Mouse (Mus musculus) embryonic facial prominence, embryonic 12.5 days (tissue): Measurements from ENCODE around the gene Dennd5b. TPM values are rescaled to one million over a fixed set of nuclear protein-coding genes. Genes with fewer than 3 reads are reported as not detected.

Experiments used
- ATAC-seq: fragments of 200-750 bp; cut with Nextera tagmentation; 2 replicates; pipeline ENCODE4 v1.8.0; 2017; ENCODE audit not compliant: insufficient number of reproducible peaks, insufficient read depth, low FRiP score, low TSS enrichment
- H3K27ac ChIP-seq: fragments of 300-500 bp; sonication (generic); 2 replicates; pipeline ENCODE4 v1.5.1; 2016; ENCODE audit warnings: mild to moderate bottlenecking
- H3K27me3 ChIP-seq: fragments of 300-500 bp; sonication (generic); 2 replicates; pipeline ENCODE4 v1.6.1; 2016; ENCODE audit warnings: mild to moderate bottlenecking, moderate library complexity
- H3K36me3 ChIP-seq: fragments of 300-500 bp; sonication (generic); 2 replicates; pipeline ENCODE4 v1.6.1; 2016; ENCODE audit warnings: mild to moderate bottlenecking
- H3K4me1 ChIP-seq: fragments of 300-500 bp; sonication (generic); 2 replicates; pipeline ENCODE4 v1.6.1; 2016
- H3K4me2 ChIP-seq: fragments of 300-500 bp; sonication (generic); replicated peaks from 2 replicates; pipeline ENCODE4 v1.6.1; 2016; ENCODE audit warnings: mild to moderate bottlenecking, moderate library complexity
- H3K4me3 ChIP-seq: fragments of 300-500 bp; sonication (generic); 2 replicates; pipeline ENCODE4 v1.5.1; 2016; ENCODE audit warnings: mild to moderate bottlenecking
- H3K9ac ChIP-seq: fragments of 300-500 bp; sonication (generic); 2 replicates; pipeline ENCODE4 v1.6.1; 2016; ENCODE audit warnings: mild to moderate bottlenecking, moderate library complexity
- H3K9me3 ChIP-seq: fragments of 300-500 bp; sonication (generic); 2 replicates; pipeline ENCODE4 v1.6.1; 2016; ENCODE audit warnings: mild to moderate bottlenecking, moderate library complexity
- WGBS: fragments of 180-500 bp; shearing (Covaris S2); methylation state at CpG from one replicate; pipeline ENCODE4 v1.1.7; 2016; 5-methylcytosine and 5-hydroxymethylcytosine counted together
- polyA plus RNA-seq: library from polyadenylated mRNA; unstranded; fragments of >200 nt; fragmentation: Nextera tagmentation; extraction: Ambion mirVana; gene quantifications from 2 replicates; pipeline ENCODE4 v1.2.1, GENCODE M21; 2016

The Dennd5b gene
- polyA plus RNA-seq, 1 experiment from 2014 or later = 8.1 TPM

- H3K4me1 ChIP-seq = no peaks in the 10 kb centered on the region; the same call in 1 of the 2 replicates
- no peak overlapping the region for H3K4me3 ChIP-seq
- no peaks in the 10 kb centered on the region for H3K27me3 ChIP-seq
- H3K4me2 ChIP-seq = no peak overlapping the region
- H3K36me3 ChIP-seq = no peaks in the 10 kb centered on the region
- H3K9ac ChIP-seq = no peak overlapping the region
- H3K27ac ChIP-seq = no peak overlapping the region
- no peak for ATAC-seq
- H3K9me3 ChIP-seq = no peaks in the 10 kb centered on the region
These were observed 2.5 kb downstream of the Dennd5b start for GRCm38 (mm10) chr6:149098993-149099392.

- Histone ChIP-seq H3K4me1 (peaks cover 3% of the 10 kb centered on the region; the same call in 1 of the 2 replicates), H3K4me3 (no peak overlapping the region), H3K36me3 (no peaks in the 10 kb centered on the region), H3K27me3 (no peaks in the 10 kb centered on the region), H3K9ac (no peak overlapping the region), H3K4me2 (no peak overlapping the region), H3K9me3 (no peaks in the 10 kb centered on the region), H3K27ac (no peak overlapping the region)
- 87% methylated on average over 1 of the region's 1 CpGs for WGBS
- no peak for ATAC-seq
These were observed 4.2 kb downstream of the Dennd5b start for GRCm38 (mm10) chr6:149097276-149097675.

GRCm38 (mm10) chr6:149096233-149096632 lies 5.2 kb downstream of the Dennd5b start:
- 84% methylated on average over 2 of the region's 2 CpGs for WGBS
- Histone ChIP-seq H3K4me3 (no peak overlapping the region), H3K27me3 (no peaks in the 10 kb centered on the region), H3K9me3 (no peaks in the 10 kb centered on the region), H3K27ac (no peak overlapping the region), H3K4me2 (no peak overlapping the region), H3K36me3 (no peaks in the 10 kb centered on the region), H3K4me1 (peaks cover 3% of the 10 kb centered on the region; the same call in 1 of the 2 replicates), H3K9ac (no peak overlapping the region)
- ATAC-seq = no peak

- 82% methylated on average over 6 of the region's 6 CpGs for WGBS
- Histone ChIP-seq H3K9ac (no peak overlapping the region), H3K4me1 (peaks cover 3% of the 10 kb centered on the region; the same call in 1 of the 2 replicates), H3K27ac (no peak overlapping the region), H3K27me3 (no peaks in the 10 kb centered on the region), H3K36me3 (no peaks in the 10 kb centered on the region), H3K9me3 (no peaks in the 10 kb centered on the region), H3K4me2 (no peak overlapping the region), H3K4me3 (no peak overlapping the region)
- no peak for ATAC-seq
These were observed 6.1 kb downstream of the Dennd5b start for GRCm38 (mm10) chr6:149095389-149095788.

- Histone ChIP-seq H3K4me3 (no peak overlapping the region), H3K27ac (no peak overlapping the region), H3K9ac (no peak overlapping the region), H3K4me1 (peaks cover 3% of the 10 kb centered on the region; the same call in 1 of the 2 replicates), H3K9me3 (no peaks in the 10 kb centered on the region), H3K4me2 (no peak overlapping the region), H3K27me3 (no peaks in the 10 kb centered on the region), H3K36me3 (no peaks in the 10 kb centered on the region)
- WGBS = 71% methylated on average over 1 of the region's 1 CpGs
- ATAC-seq = no peak
These were observed 6.9 kb downstream of the Dennd5b start for GRCm38 (mm10) chr6:149094555-149094954.

GRCm38 (mm10) chr6:149093465-149093864 lies 8.0 kb downstream of the Dennd5b start:
- peaks cover 3% of the 10 kb centered on the region; the same call in 1 of the 2 replicates for H3K4me1 ChIP-seq
- ATAC-seq = no peak
- H3K4me2 ChIP-seq = no peak overlapping the region
- 15% methylated on average over 5 of the region's 5 CpGs for WGBS
- H3K27ac ChIP-seq = no peak overlapping the region
- no peaks in the 10 kb centered on the region for H3K36me3 ChIP-seq
- H3K9ac ChIP-seq = no peak overlapping the region
- no peak overlapping the region for H3K4me3 ChIP-seq
- H3K9me3 ChIP-seq = no peaks in the 10 kb centered on the region
- no peaks in the 10 kb centered on the region for H3K27me3 ChIP-seq

- WGBS = 90% methylated on average over 6 of the region's 6 CpGs
- no peak overlapping the region for H3K9ac ChIP-seq
- H3K9me3 ChIP-seq = no peaks in the 10 kb centered on the region
- no peaks in the 10 kb centered on the region for H3K36me3 ChIP-seq
- no peaks in the 10 kb centered on the region for H3K27me3 ChIP-seq
- no peak for ATAC-seq
- no peak overlapping the region for H3K4me2 ChIP-seq
- H3K27ac ChIP-seq = no peak overlapping the region
- H3K4me1 ChIP-seq = peaks cover 3% of the 10 kb centered on the region; the same call in 1 of the 2 replicates
- no peak overlapping the region for H3K4me3 ChIP-seq
These were observed 9.1 kb downstream of the Dennd5b start for GRCm38 (mm10) chr6:149092406-149092805.

GRCm38 (mm10) chr6:149077136-149077808 lies 24.2 kb downstream of the Dennd5b start:
- Histone ChIP-seq H3K36me3 (peaks cover 6% of the 10 kb centered on the region; the same call in 1 of the 2 replicates), H3K27me3 (no peaks in the 10 kb centered on the region), H3K9ac (no peak overlapping the region), H3K27ac (no peak overlapping the region), H3K4me2 (no peak overlapping the region), H3K4me1 (no peaks in the 10 kb centered on the region), H3K4me3 (no peak overlapping the region), H3K9me3 (no peaks in the 10 kb centered on the region)
- peak; percentile 41; the same call in 1 of the 2 replicates for ATAC-seq
- 93% methylated on average over 1 of the region's 1 CpGs for WGBS

- no peak for ATAC-seq
- Histone ChIP-seq H3K27ac (no peak overlapping the region), H3K4me1 (no peaks in the 10 kb centered on the region), H3K27me3 (no peaks in the 10 kb centered on the region), H3K9ac (no peak overlapping the region), H3K9me3 (no peaks in the 10 kb centered on the region), H3K4me3 (no peak overlapping the region), H3K4me2 (no peak overlapping the region), H3K36me3 (peaks cover 6% of the 10 kb centered on the region; the same call in 1 of the 2 replicates)
- 95% methylated on average over 4 of the region's 4 CpGs for WGBS
These were observed 27.6 kb downstream of the Dennd5b start for GRCm38 (mm10) chr6:149073854-149074253.

GRCm38 (mm10) chr6:149072873-149073272 lies 28.6 kb downstream of the Dennd5b start:
- no peak overlapping the region for H3K9ac ChIP-seq
- no peak for ATAC-seq
- H3K4me1 ChIP-seq = no peaks in the 10 kb centered on the region
- 72% methylated on average over 3 of the region's 3 CpGs for WGBS
- H3K27ac ChIP-seq = no peak overlapping the region
- peaks cover 6% of the 10 kb centered on the region; the same call in 1 of the 2 replicates for H3K36me3 ChIP-seq
- no peak overlapping the region for H3K4me2 ChIP-seq
- no peaks in the 10 kb centered on the region for H3K9me3 ChIP-seq
- no peaks in the 10 kb centered on the region for H3K27me3 ChIP-seq
- no peak overlapping the region for H3K4me3 ChIP-seq

GRCm38 (mm10) chr6:149070592-149071124 lies 30.8 kb downstream of the Dennd5b start:
- Histone ChIP-seq H3K9ac (no peak overlapping the region), H3K4me1 (no peaks in the 10 kb centered on the region), H3K27me3 (no peaks in the 10 kb centered on the region), H3K9me3 (no peaks in the 10 kb centered on the region), H3K4me3 (no peak overlapping the region), H3K27ac (no peak overlapping the region), H3K4me2 (no peak overlapping the region), H3K36me3 (no peaks in the 10 kb centered on the region)
- no peak for ATAC-seq
- 89% methylated on average over 4 of the region's 4 CpGs for WGBS

GRCm38 (mm10) chr6:149063382-149063781 lies 38.1 kb downstream of the Dennd5b start:
- Histone ChIP-seq H3K27ac (no peak overlapping the region), H3K9me3 (no peaks in the 10 kb centered on the region), H3K36me3 (no peaks in the 10 kb centered on the region), H3K4me1 (no peaks in the 10 kb centered on the region), H3K4me2 (no peak overlapping the region), H3K9ac (no peak overlapping the region), H3K27me3 (no peaks in the 10 kb centered on the region), H3K4me3 (no peak overlapping the region)
- no peak for ATAC-seq
